Mouse (Mus musculus): ENCODE data around the gene Cnot11.
"Not testable (repeated sequence)": the region's sequence is repeated elsewhere in the genome, so short reads cannot be mapped to it uniquely, and the experiment has no call there.

Cnot11 gene

DNA sequence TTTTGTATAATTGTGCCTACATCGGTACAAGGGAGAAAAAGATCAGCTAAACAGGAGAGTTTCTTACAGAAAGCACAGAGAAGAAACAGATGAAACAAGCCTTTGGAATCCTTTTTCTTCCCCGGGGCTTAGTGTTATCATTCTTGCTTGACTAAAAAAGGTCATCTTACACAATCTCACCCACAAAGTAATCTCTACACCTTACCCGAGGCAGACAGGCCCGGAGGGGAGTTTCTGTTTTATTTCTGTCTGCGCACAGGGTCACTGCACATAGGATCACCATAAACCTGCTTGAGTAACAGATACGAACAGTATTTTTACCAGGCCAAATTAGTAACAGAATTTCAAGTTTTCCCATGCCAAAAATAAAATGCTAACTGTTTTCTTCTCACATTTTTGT lies 36.9 kb downstream of the Cnot11 start:
- in situ Hi-C loops (cut with MboI; ENCODE audit: low pct_unique_long_range_greater_than_20kb in 1 of 2, low sequenced_read_pairs in 2 of 2, unreplicated experiment in 1 of 2) = no loop called here

DNA sequence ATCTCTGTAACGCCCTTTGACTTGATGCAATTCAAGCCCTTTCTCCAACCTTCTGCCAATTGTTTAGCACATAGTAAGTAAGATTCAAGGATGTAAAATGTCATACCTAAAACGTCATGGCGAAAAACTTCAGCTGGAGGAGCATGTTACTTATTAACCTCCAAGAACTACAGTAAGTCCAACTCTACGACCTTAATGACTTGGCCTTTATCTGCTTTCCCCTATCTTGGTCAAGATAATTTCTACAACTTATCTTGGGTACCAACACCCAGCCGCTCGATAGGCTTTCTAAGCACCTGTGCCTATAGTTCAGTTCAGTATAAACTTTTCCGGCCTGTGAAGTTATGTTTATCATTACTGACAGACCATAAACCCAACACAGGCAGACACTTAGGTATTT lies 39.1 kb downstream of the Cnot11 start:
- in situ Hi-C loops (cut with MboI; ENCODE audit: low pct_unique_long_range_greater_than_20kb in 1 of 2, low sequenced_read_pairs in 2 of 2, unreplicated experiment in 1 of 2) = no loop called here

DNA sequence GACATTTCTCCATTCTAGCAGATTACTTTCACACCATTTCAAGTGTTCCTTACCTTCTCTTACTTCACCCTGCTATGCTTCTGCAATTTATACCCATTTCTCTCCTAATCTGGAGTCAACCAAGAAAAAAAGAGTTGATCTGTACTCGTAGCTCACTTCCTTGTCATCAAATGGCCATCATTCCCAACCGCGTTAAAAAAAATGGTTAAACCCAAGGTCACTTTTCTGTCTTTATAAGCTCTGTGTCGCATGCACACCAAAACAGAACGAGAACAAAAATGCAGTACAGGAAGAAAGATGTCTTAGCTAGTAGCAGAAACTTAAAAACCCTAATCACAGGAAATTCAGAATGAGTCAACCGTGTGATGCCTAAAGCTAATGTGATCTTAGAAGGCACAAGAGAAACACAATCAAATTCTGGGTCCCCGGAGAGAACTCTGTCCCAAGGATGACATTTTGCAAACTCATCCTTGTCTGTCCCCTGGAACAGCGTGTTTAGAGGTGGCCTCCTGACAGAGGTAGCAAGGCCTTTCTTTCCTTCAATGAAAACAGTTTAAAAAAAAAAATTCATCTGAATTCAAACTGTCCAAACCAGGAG lies 41.1 kb downstream of the Cnot11 start:
- in situ Hi-C loops (cut with MboI; ENCODE audit: low pct_unique_long_range_greater_than_20kb in 1 of 2, low sequenced_read_pairs in 2 of 2, unreplicated experiment in 1 of 2) = no loop called here

DNA sequence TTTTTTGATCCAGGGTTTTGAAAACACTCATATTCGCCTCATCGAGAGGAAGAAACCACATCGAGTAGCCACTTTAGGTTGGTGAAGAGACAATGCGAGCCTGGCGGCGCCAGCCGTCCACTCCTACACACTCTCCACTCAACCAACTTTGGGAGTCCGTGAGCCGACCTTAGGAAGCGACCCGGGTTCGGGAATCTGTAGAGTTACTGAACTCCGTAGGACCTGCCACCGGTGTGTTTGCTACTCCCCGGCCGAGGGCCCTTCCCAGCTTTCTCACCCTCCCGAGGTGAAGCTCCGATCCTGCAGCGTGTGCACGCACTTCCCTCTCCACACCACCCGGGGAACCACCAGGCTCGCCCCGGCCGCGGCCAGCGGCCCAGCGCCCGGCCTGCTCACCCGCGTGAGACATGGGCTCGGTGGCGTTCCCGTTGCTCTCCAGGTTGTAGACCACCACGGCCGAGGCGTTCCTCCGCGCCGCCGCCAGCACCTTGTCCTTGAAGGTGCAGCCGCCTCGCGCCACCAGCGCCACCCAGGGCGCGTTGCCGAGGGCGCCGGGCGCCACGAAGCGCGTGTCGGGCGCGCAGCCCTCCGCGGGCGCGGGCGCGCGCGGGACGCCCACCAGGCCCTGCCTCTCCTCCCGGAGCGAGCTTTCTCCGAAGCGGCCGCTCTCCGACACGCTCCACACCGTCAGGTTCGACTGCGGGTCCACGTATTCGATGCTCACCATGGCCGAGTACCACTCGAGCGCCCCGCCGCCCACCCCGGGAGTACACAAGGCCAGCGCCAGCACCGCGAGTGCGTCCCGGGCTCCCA lies 41.8 kb downstream of the Cnot11 start:
- in situ Hi-C loops (cut with MboI; ENCODE audit: low pct_unique_long_range_greater_than_20kb in 1 of 2, low sequenced_read_pairs in 2 of 2, unreplicated experiment in 1 of 2) = no loop called here

- in situ Hi-C loops (cut with MboI; ENCODE audit: low pct_unique_long_range_greater_than_20kb in 1 of 2, low sequenced_read_pairs in 2 of 2, unreplicated experiment in 1 of 2) = no loop called here
These were observed 42.5 kb downstream of the Cnot11 start, which contains the start of gene Rnf149 for GRCm38 (mm10) chr1:39577253-39577705. Rnf149 (minus strand) TSS chr1:39577405.

DNA sequence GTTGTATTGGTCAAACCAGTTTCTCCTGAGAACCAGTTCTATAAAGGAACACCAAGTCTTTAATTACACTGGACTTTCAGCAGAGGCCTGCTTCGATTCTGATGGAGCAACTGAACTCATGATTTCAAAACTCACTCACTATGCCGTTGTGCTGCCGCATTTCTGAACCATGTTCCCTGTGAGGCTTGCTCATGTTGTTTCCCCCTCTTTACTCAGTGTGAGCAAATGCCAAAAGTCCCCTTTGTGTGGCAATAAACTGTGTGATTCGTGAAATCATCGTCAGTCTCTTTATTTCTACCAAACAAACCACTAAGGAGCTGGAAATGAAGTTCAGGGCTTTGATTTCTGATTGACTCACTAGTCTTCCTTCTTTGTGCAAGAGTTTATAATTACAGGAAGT lies 43.7 kb downstream of the Cnot11 start:
- in situ Hi-C loops (cut with MboI; ENCODE audit: low pct_unique_long_range_greater_than_20kb in 1 of 2, low sequenced_read_pairs in 2 of 2, unreplicated experiment in 1 of 2) = no loop called here

GRCm38 (mm10) chr1:39579139-39579538 lies 44.3 kb downstream of the Cnot11 start:
- in situ Hi-C loops (cut with MboI; ENCODE audit: low pct_unique_long_range_greater_than_20kb in 1 of 2, low sequenced_read_pairs in 2 of 2, unreplicated experiment in 1 of 2) = no loop called here

GRCm38 (mm10) chr1:39581215-39581614 lies 46.4 kb downstream of the Cnot11 start:
- in situ Hi-C loops (cut with MboI; ENCODE audit: low pct_unique_long_range_greater_than_20kb in 1 of 2, low sequenced_read_pairs in 2 of 2, unreplicated experiment in 1 of 2) = no loop called here

DNA sequence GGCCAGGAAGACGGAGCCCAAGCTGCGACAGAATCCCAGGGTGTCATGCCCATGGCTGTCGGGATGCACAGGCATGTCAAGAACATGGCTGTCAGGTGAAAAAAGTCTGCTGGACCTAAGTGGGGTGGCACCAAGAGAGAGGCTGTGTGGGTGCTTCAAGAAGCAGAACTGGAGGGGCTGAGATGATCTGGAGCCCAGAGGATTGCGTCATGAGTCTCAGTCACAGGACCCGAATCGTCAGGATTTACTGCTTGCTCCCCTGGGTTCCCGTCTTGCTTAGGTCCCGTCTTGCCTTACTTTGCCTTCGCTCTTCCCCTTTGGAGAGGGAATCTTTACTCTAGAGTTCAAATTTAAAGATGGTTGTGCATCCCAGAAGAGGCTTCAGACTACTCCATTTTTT lies 48.4 kb downstream of the Cnot11 start:
- in situ Hi-C loops (cut with MboI; ENCODE audit: low pct_unique_long_range_greater_than_20kb in 1 of 2, low sequenced_read_pairs in 2 of 2, unreplicated experiment in 1 of 2) = no loop called here

- in situ Hi-C loops (cut with MboI; ENCODE audit: low pct_unique_long_range_greater_than_20kb in 1 of 2, low sequenced_read_pairs in 2 of 2, unreplicated experiment in 1 of 2) = no loop called here
These were observed 50.6 kb downstream of the Cnot11 start for GRCm38 (mm10) chr1:39585416-39585815.

DNA sequence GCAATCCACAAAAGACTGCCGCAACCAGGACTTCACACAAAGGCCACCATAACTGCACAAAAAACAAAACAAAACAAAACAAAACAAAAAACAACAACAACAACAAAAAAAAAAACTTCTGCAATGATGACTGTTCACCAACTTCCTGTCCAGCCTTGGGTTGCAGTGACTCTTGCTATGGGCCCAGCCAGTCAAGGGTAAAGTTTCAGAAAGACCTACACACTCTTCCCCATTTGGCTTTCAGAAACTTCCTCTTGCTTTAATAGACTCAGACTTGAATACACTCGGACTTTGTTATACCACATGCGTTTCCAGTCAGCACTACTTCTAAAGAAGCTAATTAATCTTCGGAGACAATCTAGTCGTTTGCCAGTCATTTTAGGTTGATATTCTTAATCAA lies 55.4 kb downstream of the Cnot11 start:
- in situ Hi-C loops (cut with MboI; ENCODE audit: low pct_unique_long_range_greater_than_20kb in 1 of 2, low sequenced_read_pairs in 2 of 2, unreplicated experiment in 1 of 2) = no loop called here

DNA sequence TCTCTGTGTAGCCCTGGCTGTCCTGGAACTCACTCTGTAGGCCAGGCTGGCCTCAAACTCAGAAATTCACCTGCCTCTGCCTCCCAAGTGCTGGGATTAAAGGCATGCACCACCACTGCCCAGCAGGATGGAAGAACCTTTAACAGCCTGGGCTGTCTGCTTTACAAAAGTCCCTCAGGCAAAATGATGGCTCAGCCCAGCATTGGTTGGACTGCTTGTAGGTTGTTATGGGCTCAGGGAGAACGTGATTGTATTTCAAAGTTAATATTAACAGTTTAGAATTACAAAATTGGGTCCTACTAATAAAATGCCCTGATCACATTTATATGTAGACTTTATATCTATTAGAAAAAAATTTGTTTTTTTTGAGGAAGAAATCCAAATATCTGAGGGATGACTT lies 56.8 kb downstream of the Cnot11 start:
- in situ Hi-C loops (cut with MboI; ENCODE audit: low pct_unique_long_range_greater_than_20kb in 1 of 2, low sequenced_read_pairs in 2 of 2, unreplicated experiment in 1 of 2) = not testable (repeated sequence)

- in situ Hi-C loops (cut with MboI; ENCODE audit: low pct_unique_long_range_greater_than_20kb in 1 of 2, low sequenced_read_pairs in 2 of 2, unreplicated experiment in 1 of 2) = no loop called here
These were observed 57.3 kb downstream of the Cnot11 start for GRCm38 (mm10) chr1:39592090-39592489.

- in situ Hi-C loops (cut with MboI; ENCODE audit: low pct_unique_long_range_greater_than_20kb in 1 of 2, low sequenced_read_pairs in 2 of 2, unreplicated experiment in 1 of 2) = no loop called here
These were observed 59.0 kb downstream of the Cnot11 start for GRCm38 (mm10) chr1:39593836-39594235.
